Mouse (Mus musculus) left cerebral cortex, postnatal 36 days (tissue): ENCODE results near the gene Hlx. TPM values are rescaled to one million over a fixed set of nuclear protein-coding genes. Genes with fewer than 3 reads are reported as not detected.

Experiments used
- DNase-seq, 2 experiments: peaks; one replicate each; pipeline ENCODE4 v3.0.0; 2021 to 2022; ENCODE audit warnings: low spot score in 2 of 2, mixed read lengths in 1 of 2
- intact Hi-C: fragments of 180-260 bp; cut with DNase I; formaldehyde crosslinking; loops from one replicate; pipeline ENCODE4 v1.15.1; 2025
- total RNA-seq, 2 experiments: library from RNA; stranded (reverse); gene quantifications; 2 replicates each; pipeline ENCODE4 v1.2.3; 2021

The Hlx gene
- total RNA-seq, 2 experiments from 2014 or later: 1.1 to 1.4 TPM

- no peak for DNase-seq
- intact Hi-C loops: no loop called here
Measured at GRCm38 (mm10) chr1:184718261-184719120, 13.9 kb downstream of the Hlx start.

GRCm38 (mm10) chr1:184717691-184718200 lies 14.7 kb downstream of the Hlx start:
- intact Hi-C loops: no loop called here
- DNase-seq: no peak

- DNase-seq: no peak
- intact Hi-C loops: no loop called here
Measured at GRCm38 (mm10) chr1:184717016-184717568, 15.3 kb downstream of the Hlx start.

- intact Hi-C loops: no loop called here
Measured at GRCm38 (mm10) chr1:184716117-184716516, 16.3 kb downstream of the Hlx start.

GRCm38 (mm10) chr1:184715693-184716092 lies 16.7 kb downstream of the Hlx start:
- DNase-seq: no peak
- intact Hi-C loops: no loop called here

More at GRCm38 (mm10) chr1:184716117-184716516, 16.3 kb downstream of the Hlx start:
- DNase-seq: no peak

- intact Hi-C loops: no loop called here
- DNase-seq: no peak
Measured at GRCm38 (mm10) chr1:184714515-184714914, 17.9 kb downstream of the Hlx start.

GRCm38 (mm10) chr1:184713716-184714115 lies 18.7 kb downstream of the Hlx start:
- DNase-seq: no peak
- intact Hi-C loops: no loop called here

GRCm38 (mm10) chr1:184707532-184708248 lies 24.7 kb downstream of the Hlx start:
- intact Hi-C loops: no loop called here
- no peak for DNase-seq

- intact Hi-C loops: no loop called here
- no peak for DNase-seq
Measured at GRCm38 (mm10) chr1:184704901-184705300, 27.5 kb downstream of the Hlx start.

GRCm38 (mm10) chr1:184699295-184699694 lies 33.1 kb downstream of the Hlx start:
- DNase-seq: no peak
- intact Hi-C loops: no loop called here

- intact Hi-C loops: no loop called here
- no peak for DNase-seq
Measured at GRCm38 (mm10) chr1:184695451-184695850, 37.0 kb downstream of the Hlx start.

GRCm38 (mm10) chr1:184692204-184692904 lies 40.1 kb downstream of the Hlx start:
- intact Hi-C loops: no loop called here
- no peak for DNase-seq

- no peak for DNase-seq
- intact Hi-C loops: no loop called here
Measured at GRCm38 (mm10) chr1:184691240-184691639, 41.2 kb downstream of the Hlx start.

- DNase-seq: no peak
- intact Hi-C loops: no loop called here
Measured at GRCm38 (mm10) chr1:184688026-184688425, 44.4 kb downstream of the Hlx start.

- no peak for DNase-seq
- intact Hi-C loops: no loop called here
Measured at GRCm38 (mm10) chr1:184687512-184687911, 44.9 kb downstream of the Hlx start.

GRCm38 (mm10) chr1:184683541-184683940 lies 48.9 kb downstream of the Hlx start:
- intact Hi-C loops: no loop called here
- no peak for DNase-seq

GRCm38 (mm10) chr1:184679416-184679965 lies 52.9 kb downstream of the Hlx start:
- DNase-seq: no peak
- intact Hi-C loops: no loop called here

- no peak for DNase-seq
- intact Hi-C loops: no loop called here
Measured at GRCm38 (mm10) chr1:184677641-184678040, 54.8 kb downstream of the Hlx start.
